Mouse (Mus musculus) right cerebral cortex, postnatal 4 days (tissue): ENCODE measurements around the gene Zscan4d.
"Not testable (repeated sequence)": the region's sequence is repeated elsewhere in the genome, so short reads cannot be mapped to it uniquely, and the experiment has no call there.

Experiments
- DNase-seq: peaks from one replicate; pipeline ENCODE4 v3.0.0-alpha.2; 2022

Gene Zscan4d

GRCm38 (mm10) chr7:11166059-11166458 is at the start of gene Zscan4d:
Zscan4d (minus strand) TSS chr7:11166159.
- DNase-seq, result not testable (repeated sequence)

GRCm38 (mm10) chr7:11158036-11158435 is 7.9 kb downstream of the Zscan4d start:
- DNase-seq, result not testable (repeated sequence)
